ENCODE assay signal across 21 mouse cellular contexts in the genomic region with DNA sequence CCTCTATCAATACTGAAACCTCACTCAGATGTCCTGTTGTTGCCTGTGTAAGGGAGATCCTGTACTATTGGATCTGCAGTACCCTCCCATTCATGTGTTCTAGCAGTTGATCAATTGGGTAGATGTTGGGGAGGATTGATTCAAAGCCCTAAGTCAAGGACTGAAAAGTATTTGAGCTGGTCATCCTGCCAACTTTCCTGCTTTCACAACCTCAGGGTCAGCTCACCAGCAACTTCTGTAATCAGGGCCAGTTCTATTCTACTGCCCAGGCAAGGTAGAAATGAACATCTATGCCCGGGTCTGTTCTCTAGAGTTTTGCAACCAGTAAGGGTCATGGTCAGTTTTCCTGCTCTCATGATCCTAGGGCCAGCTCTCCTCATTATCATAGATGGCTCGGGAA.
DNase-seq lines count a peak whose midpoint lies in the region; ATAC-seq and TF ChIP-seq lines count a peak whose summit lies in the region.
"Had no signal": no experiment of that assay in that cellular context is flagged by ENCODE, and none has a peak within 500 bp of the region (broad histone marks: within the 10 kb centered on the region; RNA-seq: fewer than 3 reads in every experiment).

No protein-coding gene starts in this region.

- no peaks in the 10 kb centered on the region for H3K4me1 ChIP-seq in liver, adult 2 months (ENCODE audit: control insufficient read depth, insufficient read depth, low read length)
- no peaks in the 10 kb centered on the region for H3K4me1 ChIP-seq in liver, embryonic 11.5 days (replicated peaks; ENCODE audit: control insufficient read depth, insufficient read depth, low read length)
- no peaks in the 10 kb centered on the region for H3K4me1 ChIP-seq in liver, postnatal 0 days (ENCODE audit: insufficient read depth)
- H3K4me1 ChIP-seq in liver, embryonic 12.5 days = no peaks in the 10 kb centered on the region

- no peaks in the 10 kb centered on the region for H3K79me2 ChIP-seq in liver, adult 2 months (ENCODE audit: control insufficient read depth, insufficient read depth, low read length)

- TF ChIP-seq POLR2A in liver, adult 2 months (IDR thresholded peaks at IDR 0.05; ENCODE audit: extremely low read depth, insufficient read depth, low read length) = no peak

- H3K27ac ChIP-seq in liver, adult 2 months (replicated peaks; ENCODE audit: insufficient read depth, low read depth, low read length) = no peak overlapping the region
- no peak overlapping the region for H3K27ac ChIP-seq in liver, embryonic 11.5 days (ENCODE audit: low read depth, low read length)
- no peak overlapping the region for H3K27ac ChIP-seq in liver, postnatal 0 days (ENCODE audit: low read depth)
- no peak overlapping the region for H3K27ac ChIP-seq in liver, embryonic 12.5 days

- 0 out of 2 replicates have a peak, but pooled peaks have one; percentile 15 for TF ChIP-seq EP300 in liver, postnatal 0 days (IDR thresholded peaks at IDR 0.05; ENCODE audit: low read depth)

- no peak overlapping the region for H3K4me3 ChIP-seq in liver, adult 2 months (ENCODE audit: insufficient read depth, low read depth, low read length)
- no peak overlapping the region for H3K4me3 ChIP-seq in liver, embryonic 11.5 days (ENCODE audit: low read depth, low read length)
- H3K4me3 ChIP-seq in liver, postnatal 0 days (ENCODE audit: low read depth, low read length) = no peak overlapping the region
- no peak overlapping the region for H3K4me3 ChIP-seq in liver, embryonic 12.5 days

- no peak for TF ChIP-seq CTCF in liver, adult 2 months (IDR thresholded peaks at IDR 0.05; ENCODE audit: low read depth, low read length)
- no peak for TF ChIP-seq CTCF in liver, postnatal 0 days (IDR thresholded peaks at IDR 0.05; ENCODE audit: low read depth)

- no peak for ATAC-seq in liver, embryonic 11.5 days (replicated peaks; ENCODE audit: low FRiP score)
- peak; percentile 47 for ATAC-seq in liver, postnatal 0 days
- ATAC-seq in liver, embryonic 12.5 days = no peak
- 0 out of 2 replicates have a peak, but pooled peaks have one; percentile 7 for ATAC-seq in megakaryocyte, adult 5-6 weeks (ENCODE audit: poor library complexity, severe bottlenecking)
- ATAC-seq: activated CD4-positive, CD25-positive, alpha-beta regulatory T cell, adult 4 months; CD4-positive, CD25-positive, alpha-beta regulatory T cell, adult 4 months; Patski had no signal

- H3K9ac ChIP-seq in liver, adult 2 months (ENCODE audit: low read depth, low read length) = no peak overlapping the region
- no peak overlapping the region for H3K9ac ChIP-seq in liver, embryonic 11.5 days (ENCODE audit: low read depth, low read length)
- no peak overlapping the region for H3K9ac ChIP-seq in liver, postnatal 0 days (replicated peaks)
- no peak overlapping the region for H3K9ac ChIP-seq in liver, embryonic 12.5 days

- no peak overlapping the region for H3K4me2 ChIP-seq in liver, embryonic 11.5 days
- H3K4me2 ChIP-seq in liver, postnatal 0 days (ENCODE audit: low read depth, low read length) = no peak overlapping the region
- H3K4me2 ChIP-seq in liver, embryonic 12.5 days = no peak overlapping the region

- peak; percentile 96 for DNase-seq in liver, adult 2 months (ENCODE audit: extremely low read depth, low read depth, low spot score)
- no peak for DNase-seq in liver, embryonic 11.5 days (ENCODE audit: low spot score)
- DNase-seq in liver, postnatal 0 days = no peak
- no peak for DNase-seq in heart, postnatal 4 days
- DNase-seq: adrenal gland, adult 2 months; adrenal gland, adult 8-10 months; adrenal gland, postnatal 10 days; adrenal gland, postnatal 14 days; adrenal gland, postnatal 25 days; adrenal gland, postnatal 36 days; B cell, adult 2 months; cerebellum, adult 11 months; cerebellum, adult 11-12 months; cerebellum, adult 18-20 months had no signal

- no peaks in the 10 kb centered on the region for H3K36me3 ChIP-seq in liver, adult 2 months (ENCODE audit: control insufficient read depth, insufficient read depth, low read length)
- H3K36me3 ChIP-seq in liver, embryonic 11.5 days (ENCODE audit: control insufficient read depth, insufficient read depth, low read length) = no peaks in the 10 kb centered on the region
- H3K36me3 ChIP-seq in liver, postnatal 0 days (replicated peaks; ENCODE audit: insufficient read depth, low read length) = no peaks in the 10 kb centered on the region
- no peaks in the 10 kb centered on the region for H3K36me3 ChIP-seq in liver, embryonic 12.5 days
- H3K36me3 ChIP-seq: G1E had no signal

- H3K9me3 ChIP-seq in liver, embryonic 11.5 days (ENCODE audit: control insufficient read depth, low read length) = no peaks in the 10 kb centered on the region
- H3K9me3 ChIP-seq in liver, postnatal 0 days (ENCODE audit: low read length) = no peaks in the 10 kb centered on the region
- H3K9me3 ChIP-seq in liver, embryonic 12.5 days (replicated peaks) = no peaks in the 10 kb centered on the region
- H3K9me3 ChIP-seq: G1E had no signal

- H3K27me3 ChIP-seq in liver, adult 2 months (ENCODE audit: control insufficient read depth, insufficient read depth, low read length) = no peaks in the 10 kb centered on the region
- H3K27me3 ChIP-seq in liver, embryonic 11.5 days (replicated peaks; ENCODE audit: control insufficient read depth, insufficient read depth, low read length) = no peaks in the 10 kb centered on the region
- H3K27me3 ChIP-seq in liver, postnatal 0 days (ENCODE audit: insufficient read depth, low read length) = no peaks in the 10 kb centered on the region
- H3K27me3 ChIP-seq in liver, embryonic 12.5 days (replicated peaks) = no peaks in the 10 kb centered on the region
- H3K27me3 ChIP-seq: CH12.LX, Patski had no signal

- 40% methylated on average over 2 of the region's 2 CpGs for WGBS in liver, adult 2 months
- WGBS in liver, embryonic 11.5 days = 80% methylated on average over 2 of the region's 2 CpGs
- 69% methylated on average over 2 of the region's 2 CpGs for WGBS in liver, postnatal 0 days (ENCODE audit: insufficient replicate concordance)
- WGBS in liver, embryonic 12.5 days (ENCODE audit: insufficient replicate concordance) = 51% methylated on average over 2 of the region's 2 CpGs

Comparison
In these comparisons a context has a peak if more than half of its experiments do, and no peak if none do; other contexts are left out.
1. ATAC-seq: peak in liver, postnatal 0 days (single experiment) and megakaryocyte, adult 5-6 weeks (single experiment); none in liver, embryonic 11.5 days (single experiment) and liver, embryonic 12.5 days (single experiment).